Mouse (Mus musculus) layer of hippocampus, adult 11-12 months (tissue): ENCODE measurements at regions not wholly inside any gene's neighbourhood (a gene's known extent, or its start where the extent isn't known, plus 50 kb on each side); places are given as distances from the start of the nearest gene placed in this dataset.

Experiments used
- DNase-seq: peaks from one replicate; pipeline ENCODE4 v3.0.0; 2022; ENCODE audit warnings: low spot score

DNA sequence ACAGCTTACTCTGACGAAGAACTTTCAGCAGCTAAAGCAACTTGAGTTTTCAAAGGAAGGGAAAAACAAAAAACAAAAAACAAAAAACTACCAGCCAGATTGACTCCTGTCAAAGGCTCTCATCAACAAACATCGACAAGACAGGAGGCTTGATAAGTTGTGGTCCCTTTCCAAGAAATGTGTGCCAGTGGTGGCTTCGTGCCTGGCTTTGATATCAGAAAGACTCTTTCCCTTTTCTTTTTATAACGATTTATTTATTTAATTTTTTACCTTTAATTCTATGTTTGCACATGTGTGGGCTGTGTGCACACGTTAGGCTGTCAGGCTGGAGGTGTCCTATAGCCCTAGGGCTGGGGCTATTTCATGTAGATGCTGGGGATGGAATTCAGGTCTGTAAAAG, 60.4 kb downstream of the Dact1 start:
- no peak for DNase-seq

DNA sequence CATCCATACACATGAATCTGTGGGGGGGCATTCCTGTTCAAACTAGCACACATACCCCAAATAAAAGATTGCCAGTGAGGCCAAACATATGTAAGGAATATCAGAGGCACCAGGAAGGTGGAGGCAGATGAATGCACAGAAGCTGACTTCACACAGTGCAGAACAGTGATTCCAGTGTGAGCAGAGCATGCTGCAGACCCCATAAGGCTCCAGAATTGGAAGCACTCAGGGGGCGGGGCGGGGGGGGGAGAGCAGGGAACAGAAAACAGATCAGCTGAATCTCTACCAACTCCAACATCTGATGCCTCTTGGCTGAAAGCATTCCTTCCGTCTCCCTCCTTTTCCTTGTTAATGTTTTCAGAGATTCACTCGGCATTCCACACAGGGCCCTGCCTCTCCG, 62.3 kb downstream of the Dact1 start:
- DNase-seq: no peak

GRCm38 (mm10) chr12:71373633-71374032, 63.9 kb downstream of the Dact1 start:
- no peak for DNase-seq

DNA sequence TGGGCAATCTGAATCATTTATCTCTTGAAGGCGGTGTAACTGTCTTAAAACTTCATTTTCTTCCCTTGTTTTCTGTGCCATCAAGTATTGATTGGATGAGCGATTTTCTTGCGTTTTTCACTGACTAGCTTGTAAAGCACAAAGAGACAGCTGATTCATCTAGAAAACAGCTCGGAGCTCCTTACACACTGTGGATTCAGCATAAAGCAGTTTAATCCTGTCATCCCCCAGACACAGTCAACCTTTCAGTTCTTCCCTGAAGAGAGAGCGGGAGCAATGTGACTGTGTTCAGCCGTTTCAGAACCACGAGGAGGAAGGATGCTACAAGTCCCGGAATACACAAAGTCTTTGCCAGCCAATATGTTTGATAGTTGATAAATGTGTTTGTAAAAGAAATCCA, 66.8 kb downstream of the Dact1 start:
- peak; percentile 13 for DNase-seq

DNA sequence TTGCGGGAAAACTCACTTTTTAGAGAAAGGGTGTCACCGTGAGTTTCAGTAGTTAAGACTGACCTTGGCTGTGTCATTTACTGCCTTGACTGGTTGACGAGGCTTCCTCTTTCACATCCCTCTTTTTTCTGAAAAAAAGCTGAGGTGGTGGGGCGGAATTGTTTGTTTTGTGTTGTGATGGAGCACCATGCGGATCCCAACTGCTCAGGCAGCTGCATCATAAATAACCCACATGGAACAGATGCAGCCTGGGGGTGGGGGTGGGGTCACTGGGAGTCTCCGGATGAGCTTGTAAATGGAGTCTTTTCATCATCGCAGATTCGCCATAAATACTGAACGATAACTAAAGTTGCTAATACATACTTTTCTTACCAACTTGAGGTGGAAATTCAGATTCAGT, 67.3 kb downstream of the Dact1 start:
- peak; percentile 53 for DNase-seq

- DNase-seq: no peak
Measured at GRCm38 (mm10) chr12:71379626-71380423, 70.1 kb downstream of the Dact1 start.

DNA sequence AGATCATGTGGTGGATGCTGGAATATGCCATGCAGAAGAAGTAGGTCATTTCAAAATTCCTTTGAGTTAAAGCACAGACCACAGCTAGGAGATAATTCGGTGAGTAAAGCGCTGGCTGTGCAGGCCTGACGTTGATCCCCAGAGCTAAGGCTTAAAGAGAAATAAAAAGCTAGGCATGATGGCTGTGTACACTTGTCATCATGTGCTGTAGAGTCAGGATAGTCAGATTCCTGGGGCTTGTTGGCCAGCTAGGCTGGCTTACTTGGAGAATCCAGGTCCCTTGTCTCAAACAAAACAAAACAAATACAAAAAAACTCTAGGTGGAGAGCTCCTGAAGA, 70.7 kb downstream of the Dact1 start:
- DNase-seq: no peak

GRCm38 (mm10) chr12:71386251-71386650, 76.6 kb downstream of the Dact1 start:
- DNase-seq: no peak

GRCm38 (mm10) chr12:71391481-71391880, 81.8 kb downstream of the Dact1 start:
- DNase-seq: no peak

GRCm38 (mm10) chr12:71393752-71394151, 84.1 kb downstream of the Dact1 start:
- DNase-seq: no peak

- no peak for DNase-seq
Measured at GRCm38 (mm10) chr12:71397456-71397855, 87.8 kb downstream of the Dact1 start.

GRCm38 (mm10) chr12:71398701-71399100, 89.0 kb downstream of the Dact1 start:
- DNase-seq: peak; percentile 9

- no peak for DNase-seq
Measured at GRCm38 (mm10) chr12:71400201-71400600, 90.5 kb downstream of the Dact1 start.

- no peak for DNase-seq
Measured at GRCm38 (mm10) chr12:71401621-71402416, 92.1 kb downstream of the Dact1 start.

GRCm38 (mm10) chr12:71407294-71407693, 97.6 kb downstream of the Dact1 start:
- DNase-seq: no peak

- DNase-seq: no peak
Measured at GRCm38 (mm10) chr12:71408396-71409050, 98.8 kb downstream of the Dact1 start.

DNA sequence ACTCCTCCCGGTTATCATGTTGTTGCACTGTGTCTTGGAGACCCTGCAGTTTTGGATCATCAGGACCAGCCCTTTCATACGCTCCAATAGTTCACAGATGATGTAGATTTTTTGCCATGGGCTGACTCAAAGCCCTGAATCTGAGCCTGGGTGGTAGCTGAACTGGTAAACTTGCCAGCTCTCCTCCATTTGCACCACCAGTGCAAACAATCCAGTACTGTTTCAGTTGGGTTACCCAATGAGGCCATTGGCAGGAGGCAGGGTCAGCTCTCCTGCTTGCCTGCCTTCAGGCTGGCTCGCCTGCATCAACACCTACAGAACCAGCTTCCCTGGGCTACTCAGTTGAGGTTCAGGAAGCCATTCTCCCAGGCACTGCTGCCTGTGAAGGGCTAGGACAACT, 102.6 kb downstream of the Dact1 start:
- no peak for DNase-seq

GRCm38 (mm10) chr12:71416968-71417367, 107.3 kb downstream of the Dact1 start:
- no peak for DNase-seq

GRCm38 (mm10) chr12:71418186-71418585, 108.5 kb downstream of the Dact1 start:
- DNase-seq: no peak

GRCm38 (mm10) chr12:71419161-71419560, 109.5 kb downstream of the Dact1 start:
- no peak for DNase-seq

DNA sequence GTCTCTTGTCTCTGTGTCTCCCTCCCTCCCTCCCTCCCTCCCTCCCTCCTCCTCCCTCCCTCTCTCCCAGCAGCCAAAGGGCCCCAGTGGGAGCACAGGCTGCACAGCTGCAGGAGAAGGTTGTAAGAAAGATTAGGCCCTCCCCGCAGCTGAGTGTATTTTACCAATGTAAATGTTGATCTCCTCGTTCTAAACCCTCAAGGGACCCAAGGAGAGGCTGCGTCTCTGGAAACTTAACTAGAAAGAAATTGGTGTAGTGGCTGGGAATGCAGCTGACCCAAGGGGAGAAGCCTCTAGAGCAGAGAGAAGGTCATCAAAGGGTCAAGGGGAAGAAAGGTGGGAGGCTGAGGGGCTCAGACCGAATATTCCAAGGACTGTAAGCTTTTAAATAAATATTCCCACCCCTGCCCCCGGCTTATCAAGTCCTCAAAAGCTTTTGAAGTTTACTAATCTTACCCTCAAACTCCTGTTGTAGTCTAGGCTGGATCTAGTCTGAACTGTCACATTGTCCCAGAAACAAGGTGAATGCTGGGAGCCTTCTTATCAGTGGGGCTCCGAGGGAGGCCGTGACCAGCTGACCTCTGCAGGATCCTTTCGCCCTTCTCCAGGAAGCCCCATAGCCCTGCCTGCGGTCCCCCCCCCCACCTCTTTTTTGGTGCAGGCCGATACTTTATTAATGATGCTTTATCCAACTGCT, 116.5 kb downstream of the Dact1 start:
- DNase-seq: no peak

GRCm38 (mm10) chr12:71427974-71428373, 118.3 kb downstream of the Dact1 start:
- no peak for DNase-seq
